Mouse (Mus musculus): ENCODE measurements around the gene Endod1. TPM values are rescaled to one million over a fixed set of nuclear protein-coding genes. Genes with fewer than 3 reads are reported as not detected.

Endod1 gene
- polyA plus RNA-seq, 1 experiment from 2014 or later = 7.9 TPM

DNA sequence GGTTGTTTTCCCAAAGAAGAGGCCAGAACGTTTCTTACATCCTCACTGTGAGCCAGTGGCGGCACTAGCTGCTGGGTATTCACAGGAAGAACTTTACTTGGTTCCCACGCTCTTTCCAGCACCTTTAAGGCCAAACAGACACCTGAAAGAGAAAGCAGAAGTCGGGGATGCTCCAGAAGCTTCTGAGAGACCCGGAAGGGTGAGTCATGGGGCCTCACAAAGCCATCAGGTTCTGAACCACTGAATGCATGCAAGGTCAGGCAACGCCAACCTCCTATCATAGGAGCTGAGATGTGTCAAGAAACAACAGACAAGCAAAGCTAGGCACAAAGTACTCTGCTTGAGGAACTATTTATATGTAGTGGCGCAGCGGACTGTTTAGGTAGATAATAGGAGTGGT lies 4.4 kb upstream of the Endod1 start:
- H3K4me2 ChIP-seq = no peak overlapping the region
- no peak overlapping the region for H3K4me3 ChIP-seq (ENCODE audit: low read depth, low read length)
- ATAC-seq (ENCODE audit: low FRiP score) (no peak), DNase-seq (ENCODE audit: low spot score, missing footprints) (no peak)
- H3K9ac ChIP-seq (ENCODE audit: low read length) = no peak overlapping the region
- H3K4me1 ChIP-seq (ENCODE audit: control insufficient read depth, insufficient read depth, low read length) = peaks cover 5% of the 10 kb centered on the region
- 82% methylated on average over 8 of the region's 8 CpGs for WGBS
- H3K27me3 ChIP-seq (ENCODE audit: control insufficient read depth, insufficient read depth, low read length) = no peaks in the 10 kb centered on the region
- no peak overlapping the region for H3K27ac ChIP-seq (ENCODE audit: low read depth, low read length)
- no peaks in the 10 kb centered on the region for H3K36me3 ChIP-seq (ENCODE audit: control insufficient read depth, insufficient read depth, low read length)
- H3K9me3 ChIP-seq (ENCODE audit: control insufficient read depth, low read length) = no peaks in the 10 kb centered on the region

DNA sequence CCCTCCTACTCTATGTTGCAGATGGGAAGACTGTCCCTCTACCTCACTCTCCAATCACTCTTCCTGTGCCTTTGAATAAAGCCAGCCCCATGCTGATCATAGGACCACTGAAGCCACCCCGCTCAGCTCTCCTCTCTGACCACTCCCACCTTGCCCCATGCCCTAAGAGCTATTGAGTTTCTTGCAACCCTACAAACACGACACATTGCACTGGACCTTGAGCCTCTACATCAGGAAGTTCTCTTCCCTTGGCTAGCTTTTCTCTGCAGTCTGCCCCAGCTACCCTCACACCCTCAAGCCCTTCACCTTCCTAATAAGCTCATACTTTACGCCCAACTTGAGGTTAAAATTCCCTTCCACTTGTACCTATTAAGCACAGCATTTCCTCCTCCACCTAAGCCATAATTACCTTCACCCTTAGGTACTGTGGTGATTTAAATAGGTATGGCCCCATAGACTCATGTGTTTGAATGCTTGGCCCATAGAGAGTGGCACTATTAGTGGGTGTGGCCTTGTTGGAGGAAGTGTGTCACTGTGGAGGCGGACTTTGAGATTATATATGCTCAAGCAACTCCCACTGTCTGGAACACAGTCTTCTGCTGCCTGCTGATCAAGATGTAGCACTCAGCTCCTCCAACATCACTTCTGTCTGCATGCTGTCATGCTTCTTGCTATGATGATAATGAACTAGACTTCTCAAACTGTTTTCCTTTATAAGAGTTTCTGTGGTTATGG lies 2.0 kb upstream of the Endod1 start:
- DNase-seq (ENCODE audit: low spot score, missing footprints) = no peak
- H3K27me3 ChIP-seq (ENCODE audit: control insufficient read depth, insufficient read depth, low read length) = no peaks in the 10 kb centered on the region
- peaks cover 5% of the 10 kb centered on the region for H3K4me1 ChIP-seq (ENCODE audit: control insufficient read depth, insufficient read depth, low read length)
- WGBS = 79% methylated on average over 4 of the region's 4 CpGs
- no peak overlapping the region for H3K9ac ChIP-seq (ENCODE audit: low read length)
- no peaks in the 10 kb centered on the region for H3K36me3 ChIP-seq (ENCODE audit: control insufficient read depth, insufficient read depth, low read length)
- no peak overlapping the region for H3K4me3 ChIP-seq (ENCODE audit: low read depth, low read length)
- H3K9me3 ChIP-seq (ENCODE audit: control insufficient read depth, low read length) = no peaks in the 10 kb centered on the region
- H3K4me2 ChIP-seq = no peak overlapping the region
- no peak overlapping the region for H3K27ac ChIP-seq (ENCODE audit: low read depth, low read length)
- no peak for ATAC-seq (ENCODE audit: low FRiP score)

- DNase-seq (ENCODE audit: low spot score, missing footprints) (no peak), ATAC-seq (ENCODE audit: low FRiP score) (no peak)
- Histone ChIP-seq H3K4me2 (no peak overlapping the region), H3K4me3 (ENCODE audit: low read depth, low read length) (no peak overlapping the region), H3K27me3 (ENCODE audit: control insufficient read depth, insufficient read depth, low read length) (no peaks in the 10 kb centered on the region), H3K9me3 (ENCODE audit: control insufficient read depth, low read length) (no peaks in the 10 kb centered on the region), H3K9ac (ENCODE audit: low read length) (no peak overlapping the region), H3K36me3 (ENCODE audit: control insufficient read depth, insufficient read depth, low read length) (no peaks in the 10 kb centered on the region), H3K4me1 (ENCODE audit: control insufficient read depth, insufficient read depth, low read length) (peaks cover 5% of the 10 kb centered on the region), H3K27ac (ENCODE audit: low read depth, low read length) (no peak overlapping the region)
- 69% methylated on average over 5 of the region's 5 CpGs for WGBS
Measured at GRCm38 (mm10) chr9:14382256-14382791, 1.0 kb upstream of the Endod1 start.

- under 1% methylated on average over 72 of the region's 76 CpGs for WGBS
- peak; percentile 97 for DNase-seq (ENCODE audit: low spot score, missing footprints)
- H3K4me1 ChIP-seq (ENCODE audit: control insufficient read depth, insufficient read depth, low read length) = peaks cover 5% of the 10 kb centered on the region
Measured at GRCm38 (mm10) chr9:14380386-14381285, 671 bp downstream of the Endod1 start.

DNA sequence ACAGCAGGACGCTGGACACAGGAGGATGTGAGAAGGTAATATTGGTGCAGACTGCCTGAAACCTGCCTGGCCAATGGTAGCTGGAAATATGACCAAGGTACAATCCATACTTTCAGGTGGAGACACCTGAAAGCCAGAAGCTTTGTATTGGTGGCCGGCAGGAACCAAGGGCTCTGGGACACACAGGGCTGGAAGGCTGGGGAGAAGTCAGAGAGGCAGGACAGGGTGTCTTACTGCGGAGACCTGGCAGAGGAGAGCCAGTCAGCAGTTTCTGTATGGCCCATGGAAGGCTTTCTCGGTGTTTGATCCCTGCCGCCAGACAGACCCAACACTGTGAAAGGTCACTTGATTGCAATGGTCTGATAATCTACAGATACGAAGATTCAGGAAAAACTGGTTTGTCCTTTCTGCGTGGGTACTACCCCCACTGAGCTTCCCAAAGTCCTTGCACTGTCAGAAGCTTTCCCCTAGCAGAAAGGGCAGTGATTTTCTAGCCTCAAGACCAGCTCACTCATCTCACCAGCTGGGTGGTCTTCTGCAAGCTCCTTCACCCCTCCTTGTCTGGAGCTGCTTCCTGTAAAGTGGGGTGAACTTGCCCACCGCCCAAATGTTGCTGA lies 1.4 kb downstream of the Endod1 start:
- H3K4me3 ChIP-seq (ENCODE audit: low read depth, low read length) = peak overlapping the region; percentile 63
- ATAC-seq (ENCODE audit: low FRiP score) (no peak), DNase-seq (ENCODE audit: low spot score, missing footprints) (peak; percentile 91)
- peak overlapping the region; percentile 81 for H3K9ac ChIP-seq (ENCODE audit: low read length)
- no peaks in the 10 kb centered on the region for H3K9me3 ChIP-seq (ENCODE audit: control insufficient read depth, low read length)
- H3K4me2 ChIP-seq = peak overlapping the region; percentile 92
- H3K27me3 ChIP-seq (ENCODE audit: control insufficient read depth, insufficient read depth, low read length) = no peaks in the 10 kb centered on the region
- H3K36me3 ChIP-seq (ENCODE audit: control insufficient read depth, insufficient read depth, low read length) = no peaks in the 10 kb centered on the region
- WGBS = 19% methylated on average over 8 of the region's 8 CpGs
- no peak overlapping the region for H3K27ac ChIP-seq (ENCODE audit: low read depth, low read length)
- H3K4me1 ChIP-seq (ENCODE audit: control insufficient read depth, insufficient read depth, low read length) = peaks cover 5% of the 10 kb centered on the region

More at GRCm38 (mm10) chr9:14380386-14381285, 671 bp downstream of the Endod1 start:
- no peaks in the 10 kb centered on the region for H3K27me3 ChIP-seq (ENCODE audit: control insufficient read depth, insufficient read depth, low read length)
- no peak overlapping the region for H3K27ac ChIP-seq (ENCODE audit: low read depth, low read length)
- peak overlapping the region; percentile 92 for H3K4me2 ChIP-seq
- peak overlapping the region; percentile 81 for H3K9ac ChIP-seq (ENCODE audit: low read length)
- no peaks in the 10 kb centered on the region for H3K9me3 ChIP-seq (ENCODE audit: control insufficient read depth, low read length)
- peak; percentile 93 for ATAC-seq (ENCODE audit: low FRiP score)
- H3K36me3 ChIP-seq (ENCODE audit: control insufficient read depth, insufficient read depth, low read length) = no peaks in the 10 kb centered on the region
- H3K4me3 ChIP-seq (ENCODE audit: low read depth, low read length) = peak overlapping the region; percentile 63

DNA sequence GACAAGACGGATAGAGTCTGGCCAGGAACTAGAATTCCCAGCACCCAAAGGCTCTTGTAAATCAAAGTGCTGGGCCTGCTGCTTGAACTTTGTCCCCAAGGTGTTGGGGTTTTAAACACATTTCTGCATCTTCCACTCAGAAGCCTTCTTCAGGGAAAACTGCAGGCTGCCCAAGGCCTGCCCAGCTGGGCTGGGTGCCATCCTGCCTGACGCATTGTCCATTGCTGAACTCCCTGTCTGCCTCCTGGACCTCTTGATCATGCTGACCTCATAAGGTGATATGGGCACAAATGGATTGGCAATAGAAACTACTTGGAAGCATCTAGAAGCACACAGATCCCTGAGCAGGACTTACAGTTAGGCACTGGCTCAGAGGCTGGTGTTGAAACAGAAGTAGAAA lies 3.2 kb downstream of the Endod1 start:
- H3K4me3 ChIP-seq (ENCODE audit: low read depth, low read length) = no peak overlapping the region
- no peak overlapping the region for H3K9ac ChIP-seq (ENCODE audit: low read length)
- no peaks in the 10 kb centered on the region for H3K9me3 ChIP-seq (ENCODE audit: control insufficient read depth, low read length)
- no peak overlapping the region for H3K27ac ChIP-seq (ENCODE audit: low read depth, low read length)
- peaks cover 5% of the 10 kb centered on the region for H3K4me1 ChIP-seq (ENCODE audit: control insufficient read depth, insufficient read depth, low read length)
- ATAC-seq (ENCODE audit: low FRiP score) (no peak), DNase-seq (ENCODE audit: low spot score, missing footprints) (no peak)
- no peaks in the 10 kb centered on the region for H3K36me3 ChIP-seq (ENCODE audit: control insufficient read depth, insufficient read depth, low read length)
- H3K27me3 ChIP-seq (ENCODE audit: control insufficient read depth, insufficient read depth, low read length) = no peaks in the 10 kb centered on the region
- no peak overlapping the region for H3K4me2 ChIP-seq
- WGBS = 94% methylated on average over 2 of the region's 2 CpGs

DNA sequence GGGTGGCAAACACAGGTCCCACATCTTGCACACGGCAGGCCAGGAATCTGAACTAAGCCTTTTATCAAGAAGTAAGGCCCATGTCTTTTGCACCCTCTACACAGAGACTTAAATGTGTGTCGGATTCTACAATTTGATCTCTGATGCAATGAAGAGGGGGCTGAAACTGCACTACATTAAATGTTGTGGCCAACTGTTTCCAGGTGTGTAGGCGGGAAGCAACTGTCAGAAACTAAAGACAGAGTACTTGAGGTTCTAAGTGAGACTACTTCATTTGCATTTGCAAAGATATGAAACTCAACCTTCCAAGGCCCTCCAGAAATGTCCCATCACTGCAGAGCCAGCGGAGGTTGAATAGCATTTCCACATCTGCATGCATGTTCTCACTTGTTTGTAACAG lies 5.2 kb downstream of the Endod1 start:
- no peaks in the 10 kb centered on the region for H3K36me3 ChIP-seq (ENCODE audit: control insufficient read depth, insufficient read depth, low read length)
- DNase-seq (ENCODE audit: low spot score, missing footprints) = no peak
- no peak for ATAC-seq (ENCODE audit: low FRiP score)

DNA sequence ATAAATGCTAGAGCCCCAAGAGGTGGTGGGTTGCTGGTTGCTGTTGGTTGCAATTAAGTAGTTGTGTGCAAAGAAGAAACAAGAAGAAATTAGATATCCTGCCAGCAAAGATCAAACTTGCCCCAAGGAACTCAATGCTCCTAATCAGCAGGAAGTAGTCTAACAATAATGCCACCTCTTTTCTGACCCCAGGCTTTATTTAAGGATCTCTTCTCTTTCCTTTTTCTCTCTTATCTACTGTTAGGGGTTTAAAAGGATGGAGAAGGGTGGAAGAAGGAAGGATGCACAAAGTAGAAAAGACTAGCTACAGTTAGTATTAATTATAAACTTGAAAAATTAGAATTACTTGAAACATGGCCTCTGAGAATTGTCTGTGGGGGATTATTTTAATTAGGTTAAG lies 8.9 kb downstream of the Endod1 start:
- Histone ChIP-seq H3K27me3 (ENCODE audit: control insufficient read depth, insufficient read depth, low read length) (no peaks in the 10 kb centered on the region), H3K4me2 (no peak overlapping the region), H3K9ac (ENCODE audit: low read length) (no peak overlapping the region), H3K36me3 (ENCODE audit: control insufficient read depth, insufficient read depth, low read length) (no peaks in the 10 kb centered on the region), H3K9me3 (ENCODE audit: control insufficient read depth, low read length) (no peaks in the 10 kb centered on the region), H3K4me1 (ENCODE audit: control insufficient read depth, insufficient read depth, low read length) (no peaks in the 10 kb centered on the region), H3K27ac (ENCODE audit: low read depth, low read length) (no peak overlapping the region), H3K4me3 (ENCODE audit: low read depth, low read length) (no peak overlapping the region)
- DNase-seq (ENCODE audit: low spot score, missing footprints) = no peak
- ATAC-seq (ENCODE audit: low FRiP score) = no peak

More for the DNA sequence above, 5.2 kb downstream of the Endod1 start:
- H3K9ac ChIP-seq (ENCODE audit: low read length) = no peak overlapping the region
- no peak overlapping the region for H3K4me3 ChIP-seq (ENCODE audit: low read depth, low read length)
- H3K4me1 ChIP-seq (ENCODE audit: control insufficient read depth, insufficient read depth, low read length) = no peaks in the 10 kb centered on the region; the same call in 1 of the 2 replicates
- WGBS = 87% methylated on average over 4 of the region's 4 CpGs
- no peaks in the 10 kb centered on the region for H3K27me3 ChIP-seq (ENCODE audit: control insufficient read depth, insufficient read depth, low read length)
- no peaks in the 10 kb centered on the region for H3K9me3 ChIP-seq (ENCODE audit: control insufficient read depth, low read length)
- no peak overlapping the region for H3K4me2 ChIP-seq
- H3K27ac ChIP-seq (ENCODE audit: low read depth, low read length) = no peak overlapping the region
